Comparison of ENCODE assay signal across 8 mouse cellular contexts in genomic region chr3:96170976-96171545, GRCm38 (mm10). TPM values are rescaled to one million over a fixed set of nuclear protein-coding genes. Genes with fewer than 3 reads are reported as not detected.
DNase-seq lines count a peak whose midpoint lies in the region; ATAC-seq and TF ChIP-seq lines count a peak whose summit lies in the region.

No protein-coding gene starts in this region.

- intact Hi-C loops in heart, postnatal 14 days (cut with DNase I) = no loop called here

- no peak for TF ChIP-seq CTCF in G1E (IDR thresholded peaks at IDR 0.05; ENCODE audit: low read depth, low read length)

- H3K4me3 ChIP-seq in heart, embryonic 11.5 days (ENCODE audit: low read depth, low read length) = peak overlapping the region; percentile 93
- H3K4me3 ChIP-seq in G1E (ENCODE audit: low read depth, low read length) = peak overlapping the region; percentile 94
- peak overlapping the region; percentile 92 for H3K4me3 ChIP-seq in hindbrain, embryonic 13.5 days
- H3K4me3 ChIP-seq in midbrain, embryonic 16.5 days (ENCODE audit: low read depth, low read length) = peak overlapping the region; percentile 64

- ATAC-seq in heart, embryonic 11.5 days (replicated peaks; ENCODE audit: insufficient number of reproducible peaks, low FRiP score, low TSS enrichment) = no peak
- no peak for ATAC-seq in G1E (ENCODE audit: extremely low read depth, insufficient number of reproducible peaks, low FRiP score, poor library complexity, severe bottlenecking)
- no peak for ATAC-seq in hindbrain, embryonic 13.5 days (ENCODE audit: low FRiP score)
- ATAC-seq in midbrain, embryonic 16.5 days = no peak

- H3K27ac ChIP-seq in heart, embryonic 11.5 days (ENCODE audit: low read depth, low read length) = peak overlapping the region; percentile 99
- peak overlapping the region; percentile 97 for H3K27ac ChIP-seq in hindbrain, embryonic 13.5 days
- H3K27ac ChIP-seq in midbrain, embryonic 16.5 days (ENCODE audit: low read length) = peak overlapping the region; percentile 99

- 51% methylated on average over 10 of the region's 10 CpGs for WGBS in heart, embryonic 11.5 days (ENCODE audit: insufficient replicate concordance)
- 70% methylated on average over 10 of the region's 10 CpGs for WGBS in hindbrain, embryonic 13.5 days
- WGBS in midbrain, embryonic 16.5 days = 72% methylated on average over 10 of the region's 10 CpGs

- no peaks in the 10 kb centered on the region for H3K9me3 ChIP-seq in heart, embryonic 11.5 days (replicated peaks; ENCODE audit: control insufficient read depth, low read length)
- H3K9me3 ChIP-seq in G1E (replicated peaks) = no peaks in the 10 kb centered on the region
- no peaks in the 10 kb centered on the region for H3K9me3 ChIP-seq in hindbrain, embryonic 13.5 days
- no peaks in the 10 kb centered on the region for H3K9me3 ChIP-seq in midbrain, embryonic 16.5 days (replicated peaks; ENCODE audit: control insufficient read depth, low read length, poor library complexity, severe bottlenecking)

- H3K4me2 ChIP-seq in heart, embryonic 11.5 days = peak overlapping the region; percentile 87
- peak overlapping the region; percentile 99 for H3K4me2 ChIP-seq in hindbrain, embryonic 13.5 days
- peak overlapping the region; percentile 73 for H3K4me2 ChIP-seq in midbrain, embryonic 16.5 days (ENCODE audit: low read length)

- H3K4me1 ChIP-seq in heart, embryonic 11.5 days (ENCODE audit: control insufficient read depth, insufficient read depth, low read length) = peaks cover 14% of the 10 kb centered on the region
- peaks cover 47% of the 10 kb centered on the region for H3K4me1 ChIP-seq in G1E (ENCODE audit: insufficient read depth, low read depth, low read length)
- H3K4me1 ChIP-seq in hindbrain, embryonic 13.5 days (replicated peaks) = peaks cover 42% of the 10 kb centered on the region
- H3K4me1 ChIP-seq in midbrain, embryonic 16.5 days (ENCODE audit: control insufficient read depth, insufficient read depth, low read length) = peaks cover 31% of the 10 kb centered on the region

- peak overlapping the region; percentile 97 for H3K9ac ChIP-seq in heart, embryonic 11.5 days (ENCODE audit: low read depth, low read length)
- H3K9ac ChIP-seq in hindbrain, embryonic 13.5 days = peak overlapping the region; percentile 91
- H3K9ac ChIP-seq in midbrain, embryonic 16.5 days (ENCODE audit: low read depth, low read length) = peak overlapping the region; percentile 26; the same call in 1 of the 2 replicates

- H3K27me3 ChIP-seq in heart, embryonic 11.5 days (ENCODE audit: control insufficient read depth, insufficient read depth, low read length) = no peaks in the 10 kb centered on the region
- no peaks in the 10 kb centered on the region for H3K27me3 ChIP-seq in G1E (ENCODE audit: insufficient read depth, low read length)
- H3K27me3 ChIP-seq in hindbrain, embryonic 13.5 days = no peaks in the 10 kb centered on the region
- no peaks in the 10 kb centered on the region for H3K27me3 ChIP-seq in midbrain, embryonic 16.5 days (ENCODE audit: control insufficient read depth, insufficient read depth, low read depth, low read length)

- no peak for DNase-seq in heart, postnatal 14 days
- no peak for DNase-seq in G1E (ENCODE audit: low spot score)
- no peak for DNase-seq in urinary bladder, adult 18-20 months (ENCODE audit: low spot score in 2 of 2)
- no peak for DNase-seq in left cerebral cortex, adult 11 months (ENCODE audit: low spot score)
- DNase-seq in embryo, embryonic 11 days = no peak

- H3K36me3 ChIP-seq in heart, embryonic 11.5 days (ENCODE audit: control insufficient read depth, insufficient read depth, low read length) = peaks cover 11% of the 10 kb centered on the region
- H3K36me3 ChIP-seq in G1E (replicated peaks) = peaks cover 53% of the 10 kb centered on the region
- H3K36me3 ChIP-seq in hindbrain, embryonic 13.5 days = peaks cover 24% of the 10 kb centered on the region
- H3K36me3 ChIP-seq in midbrain, embryonic 16.5 days (ENCODE audit: control insufficient read depth, insufficient read depth, low read length) = peaks cover 10% of the 10 kb centered on the region; the same call in 1 of the 2 replicates

RNA-seq across cellular contexts. Expression of gene Sf3b4, which starts 1.1 kb away (rescaled TPM):
- 119 and 126 TPM in 2 replicates for polyA plus RNA-seq in heart, embryonic 11.5 days (2014; fragmentation: Nextera tagmentation; extraction: Ambion mirVana)
- total RNA-seq in heart, postnatal 14 days (2021) = 10 to 100 TPM; 18.3 to 22.3 TPM
- total RNA-seq in G1E (2014; fragmentation: Nextera tagmentation) (138 and 179 TPM in 2 replicates), G1E (2017) (24.8 and 29.3 TPM in 2 replicates)
- polyA plus RNA-seq in G1E (2012) = 724 and 955 TPM in 2 replicates
- 149 and 151 TPM in 2 replicates for polyA plus RNA-seq in hindbrain, embryonic 13.5 days (2015; fragmentation: Nextera tagmentation; extraction: Ambion mirVana)
- 134 and 136 TPM in 2 replicates for polyA plus RNA-seq in midbrain, embryonic 16.5 days (2015; fragmentation: Nextera tagmentation; extraction: Ambion mirVana)

RNA-seq across cellular contexts. Expression of gene Mtmr11, which starts 9.3 kb away (rescaled TPM):
- 8.6 and 10.4 TPM in 2 replicates for polyA plus RNA-seq in heart, embryonic 11.5 days (2014; fragmentation: Nextera tagmentation; extraction: Ambion mirVana)
- 1 to 10 TPM; 3.1 to 4.0 TPM for total RNA-seq in heart, postnatal 14 days (2021)
- total RNA-seq in G1E (2014; fragmentation: Nextera tagmentation) (5.7 TPM in 1 of 2 replicates, not detected in the other), G1E (2017) (2.7 and 3.5 TPM in 2 replicates)
- not detected in 2 replicates for polyA plus RNA-seq in G1E (2012)
- 11.5 and 12.8 TPM in 2 replicates for polyA plus RNA-seq in hindbrain, embryonic 13.5 days (2015; fragmentation: Nextera tagmentation; extraction: Ambion mirVana)
- polyA plus RNA-seq in midbrain, embryonic 16.5 days (2015; fragmentation: Nextera tagmentation; extraction: Ambion mirVana) = 7.8 and 15.1 TPM in 2 replicates

RNA-seq across cellular contexts. Expression of gene Sv2a, which starts 9.9 kb away (rescaled TPM):
- polyA plus RNA-seq in heart, embryonic 11.5 days (2014; fragmentation: Nextera tagmentation; extraction: Ambion mirVana) = 12.3 and 18.6 TPM in 2 replicates
- 1 to 10 TPM; 7.0 to 7.7 TPM for total RNA-seq in heart, postnatal 14 days (2021)
- total RNA-seq in G1E (2014; fragmentation: Nextera tagmentation) = 0.45 TPM in 1 of 2 replicates, not detected in the other
- total RNA-seq in G1E (2017) = 0.11 and 0.23 TPM in 2 replicates
- polyA plus RNA-seq in G1E (2012) = 0.07 and 0.12 TPM in 2 replicates
- 84.0 and 88.7 TPM in 2 replicates for polyA plus RNA-seq in hindbrain, embryonic 13.5 days (2015; fragmentation: Nextera tagmentation; extraction: Ambion mirVana)
- 123 and 137 TPM in 2 replicates for polyA plus RNA-seq in midbrain, embryonic 16.5 days (2015; fragmentation: Nextera tagmentation; extraction: Ambion mirVana)

RNA-seq across cellular contexts. Expression of gene Bola1, which starts 48.4 kb away (rescaled TPM):
- polyA plus RNA-seq in heart, embryonic 11.5 days (2014; fragmentation: Nextera tagmentation; extraction: Ambion mirVana) = 47.5 and 49.6 TPM in 2 replicates
- 10 to 100 TPM; 17.5 to 18.2 TPM for total RNA-seq in heart, postnatal 14 days (2021)
- total RNA-seq in G1E (2014; fragmentation: Nextera tagmentation) = 19.6 and 19.8 TPM in 2 replicates
- total RNA-seq in G1E (2017) = 48.2 and 60.6 TPM in 2 replicates
- polyA plus RNA-seq in G1E (2012) = 115 and 144 TPM in 2 replicates
- polyA plus RNA-seq in hindbrain, embryonic 13.5 days (2015; fragmentation: Nextera tagmentation; extraction: Ambion mirVana) = 64.0 and 65.6 TPM in 2 replicates
- polyA plus RNA-seq in midbrain, embryonic 16.5 days (2015; fragmentation: Nextera tagmentation; extraction: Ambion mirVana) = 51.3 and 52.2 TPM in 2 replicates

RNA-seq across cellular contexts. Expression of gene Hist2h2ab, which starts 48.6 kb away (rescaled TPM):
- not detected in 2 replicates for polyA plus RNA-seq in heart, embryonic 11.5 days (2014; fragmentation: Nextera tagmentation; extraction: Ambion mirVana)
- 1 to 10 TPM; 4.4 to 5.2 TPM for total RNA-seq in heart, postnatal 14 days (2021)
- 38.7 and 50.5 TPM in 2 replicates for total RNA-seq in G1E (2014; fragmentation: Nextera tagmentation)
- 435 and 467 TPM in 2 replicates for total RNA-seq in G1E (2017)
- 0.14 and 1.2 TPM in 2 replicates for polyA plus RNA-seq in G1E (2012)
- 1.0 TPM in 1 of 2 replicates, not detected in the other for polyA plus RNA-seq in hindbrain, embryonic 13.5 days (2015; fragmentation: Nextera tagmentation; extraction: Ambion mirVana)
- polyA plus RNA-seq in midbrain, embryonic 16.5 days (2015; fragmentation: Nextera tagmentation; extraction: Ambion mirVana) = not detected in 2 replicates

Comparison
In these comparisons a context has a peak if more than half of its experiments do, and no peak if none do; other contexts are left out.
1. H3K9ac ChIP-seq: peak in every context shown above with its lines; median percentile 97 in heart, embryonic 11.5 days; 91 in hindbrain, embryonic 13.5 days; 26 in midbrain, embryonic 16.5 days.
2. RNA of gene Sv2a, which starts 9.9 kb away (polyA plus RNA-seq): 123 to 137 TPM in midbrain, embryonic 16.5 days, 84.0 to 88.7 TPM in hindbrain, embryonic 13.5 days and 12.3 to 18.6 TPM in heart, embryonic 11.5 days; 0.07 to 0.12 TPM in G1E; every median in the first group is over 10 times any median in the second.
3. Peak in every context shown above with its lines, with median percentiles within 50 percentile points of each other: H3K27ac ChIP-seq, H3K4me2 ChIP-seq and H3K4me3 ChIP-seq.